Mouse (Mus musculus): ENCODE measurements around the gene Ssc5d.
"Not testable (repeated sequence)": the region's sequence is repeated elsewhere in the genome, so short reads cannot be mapped to it uniquely, and the experiment has no call there.

The Ssc5d gene

DNA sequence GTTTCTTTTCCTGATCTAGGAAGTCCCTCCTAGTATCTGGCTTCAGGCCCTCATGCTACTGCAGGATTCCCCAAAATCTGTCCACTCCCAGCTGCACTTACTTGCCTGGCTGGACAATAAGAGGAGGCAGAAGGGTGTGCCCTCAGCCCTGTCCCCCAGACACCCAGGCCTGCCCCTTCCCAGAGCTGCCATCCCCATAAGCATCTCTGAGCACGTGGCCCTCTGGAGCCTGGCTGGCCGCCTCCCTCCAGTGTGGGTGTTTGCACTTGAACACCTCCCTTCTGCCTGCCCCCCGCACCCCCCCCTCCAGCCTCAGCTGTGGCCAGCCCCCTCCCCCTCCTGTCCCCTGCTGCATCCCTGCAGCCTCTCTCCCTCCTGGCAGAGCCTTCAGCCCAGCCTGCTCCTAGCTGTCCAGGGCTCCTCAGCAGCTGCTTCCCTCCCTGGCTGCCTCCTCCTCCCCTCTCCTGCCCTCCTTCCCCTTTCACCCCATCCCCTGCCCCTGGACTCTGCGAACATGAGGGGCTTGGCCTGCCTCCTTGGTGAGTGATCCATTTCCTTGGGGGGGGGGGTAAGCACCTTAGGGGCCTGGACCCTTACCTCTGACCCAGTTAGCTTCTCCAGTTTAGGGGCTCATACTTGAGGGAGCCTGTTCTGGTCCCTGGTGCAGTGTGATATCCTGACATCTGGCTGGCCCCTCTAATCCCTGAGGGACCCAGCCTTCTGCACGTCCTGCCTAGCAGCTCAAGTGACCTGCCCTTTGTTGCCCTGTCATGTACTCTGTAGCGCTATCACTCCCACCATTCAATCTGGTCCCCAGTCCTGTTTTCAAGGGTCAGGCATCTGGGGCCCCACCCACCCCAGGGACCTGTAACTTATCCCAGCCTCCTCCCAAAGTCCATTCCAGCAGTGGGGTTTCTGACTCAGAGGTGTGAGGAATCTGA lies at the start of gene Ssc5d:
Ssc5d (plus strand) TSS at position 345 of the 941 bp plus-strand sequence.
- in situ Hi-C loops (cut with MboI; ENCODE audit: low sequenced_read_pairs): no loop called here

DNA sequence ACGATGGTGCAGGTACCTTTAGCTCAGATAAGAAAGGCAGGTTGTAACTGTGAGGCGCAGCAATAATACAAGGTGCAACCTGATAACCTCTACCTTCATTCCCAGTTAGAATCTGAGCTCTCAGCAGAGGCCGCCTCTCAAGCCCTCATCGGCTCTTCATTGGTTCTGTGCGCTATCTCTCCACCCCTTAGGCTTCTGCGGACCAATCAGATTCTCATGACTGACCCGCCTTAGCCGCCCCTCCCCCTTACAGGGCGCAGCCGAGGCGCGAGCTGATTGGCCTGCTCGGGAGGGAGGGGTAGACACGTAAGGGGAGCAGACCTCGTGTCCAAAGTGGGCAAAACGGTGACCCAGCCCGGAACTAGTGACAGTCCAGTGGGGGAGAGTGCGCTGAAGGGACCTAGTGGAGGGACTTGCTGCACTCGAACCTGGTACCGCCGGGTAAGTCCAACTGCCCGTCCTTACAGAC lies 48.8 kb upstream of the Ssc5d start, which contains the start of gene Isoc2a:
Isoc2a (plus strand) TSS at position 401 of the 469 bp plus-strand sequence.
- in situ Hi-C loops (cut with MboI; ENCODE audit: low sequenced_read_pairs): no loop called here

DNA sequence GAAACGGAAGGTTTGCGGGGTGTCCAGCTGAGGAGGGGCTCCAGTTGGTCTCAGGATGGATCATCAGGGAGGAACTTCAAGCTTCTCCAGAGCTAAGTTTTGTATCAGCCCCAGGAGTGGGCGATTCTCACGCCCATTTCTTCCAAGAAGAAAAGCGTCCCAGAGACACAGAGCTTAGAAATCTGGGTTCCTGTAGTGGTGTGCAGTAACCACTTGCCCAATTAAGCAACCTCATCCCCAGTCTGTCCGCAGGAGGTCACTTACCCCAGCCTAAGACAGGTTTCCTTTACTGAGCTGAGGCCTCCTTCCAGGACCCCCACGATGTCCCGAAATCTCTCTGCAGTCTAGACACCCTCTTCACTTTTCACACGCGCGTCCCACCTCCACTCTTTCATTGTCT lies 48.4 kb upstream of the Ssc5d start:
- in situ Hi-C loops (cut with MboI; ENCODE audit: low sequenced_read_pairs): no loop called here

DNA sequence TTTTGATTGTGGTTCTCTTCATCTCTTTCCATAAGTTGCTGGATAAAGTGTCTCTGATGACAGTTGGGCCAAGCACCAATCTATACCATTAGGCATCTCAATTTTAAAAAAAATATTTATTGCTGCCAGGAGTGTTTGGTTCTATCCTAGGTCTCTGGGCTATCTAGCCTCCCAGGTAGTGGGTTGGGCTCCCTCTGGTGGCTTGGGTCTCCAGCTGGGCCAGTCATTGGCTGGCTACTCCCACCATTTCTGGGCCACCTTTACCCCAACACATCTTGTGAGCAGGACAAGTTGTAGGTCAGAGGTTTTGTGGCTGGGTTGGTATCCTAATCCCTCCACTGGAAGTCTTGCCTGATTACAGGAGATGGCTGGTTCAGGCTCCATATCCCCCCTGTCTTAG lies 47.4 kb upstream of the Ssc5d start:
- in situ Hi-C loops (cut with MboI; ENCODE audit: low sequenced_read_pairs): no loop called here

DNA sequence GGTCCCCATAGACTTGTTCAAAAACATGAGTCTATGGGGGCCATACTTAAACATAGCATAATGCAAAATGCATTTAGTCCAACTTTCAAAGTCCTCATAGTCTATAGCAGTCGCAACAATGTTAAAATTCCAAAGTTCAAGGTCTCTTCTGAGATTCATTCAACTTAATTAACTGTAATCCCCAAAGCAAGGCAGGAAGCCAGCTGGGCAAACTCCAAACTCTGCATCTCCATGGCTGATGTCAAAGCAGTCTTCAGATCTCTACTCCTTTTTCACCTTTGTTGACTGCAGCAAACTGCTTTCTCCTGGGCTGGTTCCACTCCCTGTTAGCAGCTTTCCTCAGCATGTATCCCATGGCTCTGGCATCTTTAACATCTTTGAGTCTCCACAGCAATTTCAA lies 46.5 kb upstream of the Ssc5d start:
- in situ Hi-C loops (cut with MboI; ENCODE audit: low sequenced_read_pairs): not testable (repeated sequence)

DNA sequence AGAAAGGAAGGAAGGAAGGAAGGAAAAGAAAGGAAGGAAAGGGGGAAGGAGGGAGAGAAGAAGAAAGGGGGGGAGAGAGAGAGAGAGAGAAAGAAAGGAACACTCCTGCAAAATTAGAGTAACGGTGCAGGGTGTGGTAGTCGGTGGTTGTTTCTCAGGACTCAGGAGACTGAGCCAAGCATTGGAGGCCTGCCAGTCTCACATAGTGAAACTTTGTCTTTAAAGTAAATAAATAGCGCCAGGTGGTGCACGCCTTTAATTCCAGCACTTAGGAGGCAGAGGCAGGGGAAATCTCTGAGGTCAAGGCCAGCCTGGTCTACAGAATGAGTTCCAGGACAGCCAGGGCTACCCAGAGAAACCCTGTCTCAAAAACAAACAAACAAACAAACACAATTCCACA lies 38.9 kb upstream of the Ssc5d start:
- in situ Hi-C loops (cut with MboI; ENCODE audit: low sequenced_read_pairs): no loop called here

DNA sequence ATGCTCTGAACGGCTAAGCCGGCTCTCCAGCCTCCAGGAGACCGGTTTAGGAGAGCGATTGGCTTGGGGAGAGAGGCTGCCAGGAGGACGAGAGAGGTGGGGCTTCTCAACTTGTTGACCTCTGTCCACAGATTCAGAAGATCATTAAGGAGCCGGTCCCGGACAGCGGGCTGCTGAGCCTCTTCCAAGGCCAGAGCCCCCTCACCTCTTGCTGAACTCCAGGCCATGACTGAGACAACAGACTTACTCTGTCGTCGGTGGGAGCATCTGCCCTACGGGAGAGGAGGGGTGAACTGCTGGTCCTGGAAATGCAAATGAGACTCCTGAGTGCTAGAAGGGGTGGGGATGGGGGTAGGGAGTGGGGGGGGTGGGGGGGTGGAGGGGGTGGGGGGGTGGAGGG lies 30.4 kb upstream of the Ssc5d start:
- in situ Hi-C loops (cut with MboI; ENCODE audit: low sequenced_read_pairs): no loop called here

DNA sequence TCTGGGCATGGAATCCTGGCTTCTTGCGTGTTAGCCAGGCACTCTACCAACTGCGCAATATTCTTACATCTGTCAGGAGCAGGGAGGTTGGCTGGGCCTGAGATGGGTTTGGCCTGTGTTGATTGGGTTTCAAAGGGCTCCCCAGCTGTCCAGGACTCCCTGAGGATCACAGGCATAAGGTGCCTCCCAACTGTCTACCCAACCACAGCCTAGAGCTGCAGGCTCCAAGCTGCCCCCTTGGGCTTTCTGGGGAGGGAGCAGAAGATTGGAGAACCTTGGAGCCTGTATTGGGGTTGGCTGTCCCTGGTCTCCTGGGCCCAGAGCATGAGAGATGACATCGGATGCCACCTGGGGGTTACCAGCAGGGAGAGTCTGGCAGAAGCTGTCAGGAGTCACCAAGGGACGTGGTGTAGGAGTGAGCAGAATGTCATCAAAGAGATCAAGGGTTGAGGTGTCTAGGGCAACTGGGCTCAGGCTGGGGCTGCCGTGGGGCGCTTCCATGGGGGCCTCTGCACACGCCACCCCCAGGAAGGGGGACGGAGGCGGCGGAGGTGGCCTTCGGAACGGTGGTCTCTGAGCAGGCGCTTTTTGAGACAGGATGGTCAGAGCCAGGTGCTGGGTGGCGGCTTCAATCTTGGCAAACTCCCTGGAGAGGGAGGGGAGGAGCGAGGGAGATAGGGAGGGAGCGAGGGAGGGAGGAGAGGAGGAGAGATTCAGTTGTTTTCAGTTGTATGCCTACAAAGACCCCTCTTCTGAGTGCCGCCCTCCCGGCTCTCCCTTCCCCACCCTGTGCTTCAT lies 26.5 kb upstream of the Ssc5d start:
- in situ Hi-C loops (cut with MboI; ENCODE audit: low sequenced_read_pairs): no loop called here

DNA sequence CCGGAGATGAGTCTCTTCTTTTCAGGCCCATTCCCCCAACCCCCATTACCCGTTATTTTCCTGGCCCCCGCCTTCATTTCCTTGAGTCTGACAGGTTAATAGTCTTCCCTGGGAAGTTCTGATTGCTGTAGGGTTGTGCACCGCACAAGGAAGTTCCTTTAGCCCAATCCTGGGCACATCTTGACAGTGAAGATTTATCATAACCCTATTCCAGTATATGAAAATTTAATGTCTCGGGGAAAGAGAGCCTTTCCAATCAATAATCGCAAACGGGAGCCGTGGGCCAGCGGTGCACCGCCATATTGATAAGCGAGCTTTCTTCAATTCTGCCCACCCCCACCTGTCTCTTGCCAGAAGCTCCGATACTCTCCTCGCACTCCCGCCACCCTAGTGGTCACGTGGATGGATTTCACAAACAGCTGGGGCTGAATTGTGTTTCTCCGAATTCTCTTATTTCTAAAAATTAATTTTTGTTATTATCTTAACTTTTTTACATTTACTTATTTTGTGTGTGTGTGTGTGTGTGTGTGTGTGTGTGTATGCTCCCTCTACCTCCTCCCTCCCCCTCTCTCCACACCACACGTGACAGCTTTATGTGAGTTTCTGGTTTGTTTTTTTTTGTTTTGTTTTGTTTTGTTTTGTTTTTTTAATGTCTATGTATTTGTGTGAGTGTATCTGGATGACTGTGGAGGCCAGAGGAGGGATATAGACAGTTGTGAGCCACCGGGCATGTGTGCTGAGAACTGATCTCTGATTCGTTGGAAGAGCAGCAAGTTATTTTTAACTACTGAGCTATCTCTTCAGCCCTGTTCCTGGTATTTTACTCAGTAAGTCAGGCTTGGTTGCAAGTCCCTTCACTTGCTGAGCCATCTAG lies 25.7 kb upstream of the Ssc5d start:
- in situ Hi-C loops (cut with MboI; ENCODE audit: low sequenced_read_pairs): no loop called here

DNA sequence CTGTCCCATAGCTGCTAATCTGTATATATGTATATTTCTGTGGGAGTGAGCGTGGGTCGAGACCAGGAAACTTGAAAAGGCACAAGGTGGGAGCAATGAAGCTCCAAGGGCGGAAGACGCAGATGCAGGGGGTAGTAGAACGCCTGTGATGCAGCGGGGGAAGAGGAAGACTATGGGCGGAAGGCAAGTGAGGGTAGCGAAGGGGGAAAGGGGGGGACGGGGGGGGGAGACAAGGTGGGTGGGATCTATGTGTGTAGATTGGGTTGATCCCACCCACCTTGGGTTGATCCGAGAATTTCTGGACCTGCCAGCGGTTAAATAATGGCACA lies 25.1 kb upstream of the Ssc5d start:
- in situ Hi-C loops (cut with MboI; ENCODE audit: low sequenced_read_pairs): no loop called here

DNA sequence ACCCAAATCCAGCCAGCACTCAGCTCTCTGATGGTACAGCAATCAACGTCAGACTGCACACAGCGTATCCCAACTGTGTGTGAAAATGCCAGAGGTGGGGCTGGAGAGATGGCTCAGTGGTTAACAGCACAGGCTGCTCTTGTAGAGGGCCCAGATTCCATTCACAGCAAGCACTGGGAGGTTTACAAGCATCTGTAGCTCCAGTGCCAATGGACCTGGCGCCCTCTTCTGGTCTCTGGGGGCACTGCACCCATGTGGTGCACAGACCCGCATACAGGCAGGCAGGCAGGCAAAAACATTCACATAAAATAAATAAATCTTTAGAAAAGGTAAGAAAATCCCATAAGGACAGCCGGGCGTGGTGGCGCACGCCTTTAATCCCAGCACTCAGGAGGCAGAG lies 24.4 kb upstream of the Ssc5d start:
- in situ Hi-C loops (cut with MboI; ENCODE audit: low sequenced_read_pairs): no loop called here

DNA sequence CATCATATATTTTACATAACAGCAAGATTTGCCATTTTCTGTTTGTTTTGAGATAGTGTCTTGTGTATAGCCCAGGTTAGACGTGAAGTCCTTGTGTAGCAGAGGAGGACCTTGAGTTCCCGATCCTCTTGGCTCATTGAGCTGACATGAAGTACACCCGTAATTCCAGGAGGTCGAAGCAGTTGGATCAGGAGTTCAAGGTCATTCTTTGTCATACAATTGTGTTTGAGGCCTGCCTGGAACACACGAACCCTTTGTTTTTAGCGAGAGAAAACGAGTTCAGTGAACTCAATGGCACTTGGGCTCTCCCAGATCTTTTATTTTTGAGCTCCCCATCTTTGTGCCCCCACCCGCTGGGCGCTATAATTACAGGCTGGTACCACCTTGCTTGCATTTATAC lies 23.2 kb upstream of the Ssc5d start:
- in situ Hi-C loops (cut with MboI; ENCODE audit: low sequenced_read_pairs): no loop called here

DNA sequence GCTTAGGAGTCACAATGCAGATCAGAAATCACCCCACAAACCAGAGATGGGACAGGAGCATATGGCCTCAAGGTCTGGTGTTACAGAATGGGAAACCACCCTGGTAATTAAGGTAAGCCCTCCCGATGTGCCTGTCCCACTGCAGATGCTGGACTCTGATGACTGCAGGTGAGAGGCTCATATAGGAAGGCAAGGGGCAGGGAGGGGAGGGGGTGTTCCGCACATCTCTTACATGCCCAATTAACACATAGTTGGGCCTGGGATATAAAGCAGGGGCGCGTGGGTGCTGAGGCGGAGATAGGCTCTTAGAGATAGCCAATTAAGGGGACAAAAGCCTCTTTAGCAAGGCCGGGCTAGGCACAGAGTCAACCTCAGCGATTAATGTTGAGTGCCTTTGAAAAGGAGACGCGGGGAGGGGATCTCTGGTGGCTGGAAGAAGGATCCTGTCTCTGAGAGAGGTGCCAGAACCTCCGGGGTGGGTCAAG lies 19.1 kb upstream of the Ssc5d start, which contains the start of gene Gm36210:
Gm36210 (minus strand) TSS at position 51 of the 485 bp plus-strand sequence.
- in situ Hi-C loops (cut with MboI; ENCODE audit: low sequenced_read_pairs): no loop called here

DNA sequence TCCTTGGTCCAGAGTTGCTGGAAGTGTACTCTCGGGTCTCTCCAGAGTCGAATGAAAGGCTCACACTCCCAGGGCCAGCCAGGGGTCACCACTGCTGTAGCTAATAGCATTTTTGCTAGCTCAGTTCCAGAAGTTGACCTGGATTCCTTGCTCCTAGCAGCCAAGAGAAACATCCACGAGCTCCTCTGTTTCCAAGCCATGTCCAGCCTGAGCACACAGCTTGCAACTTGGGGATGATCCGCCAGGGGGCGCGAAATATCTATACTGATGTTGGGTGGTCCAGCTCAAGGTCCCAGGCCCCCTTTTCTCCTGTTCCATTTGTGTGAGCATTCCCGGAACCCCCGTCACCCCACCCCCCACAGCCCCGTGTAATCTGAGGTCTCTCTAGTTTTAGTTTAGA lies 14.0 kb upstream of the Ssc5d start:
- in situ Hi-C loops (cut with MboI; ENCODE audit: low sequenced_read_pairs): no loop called here

DNA sequence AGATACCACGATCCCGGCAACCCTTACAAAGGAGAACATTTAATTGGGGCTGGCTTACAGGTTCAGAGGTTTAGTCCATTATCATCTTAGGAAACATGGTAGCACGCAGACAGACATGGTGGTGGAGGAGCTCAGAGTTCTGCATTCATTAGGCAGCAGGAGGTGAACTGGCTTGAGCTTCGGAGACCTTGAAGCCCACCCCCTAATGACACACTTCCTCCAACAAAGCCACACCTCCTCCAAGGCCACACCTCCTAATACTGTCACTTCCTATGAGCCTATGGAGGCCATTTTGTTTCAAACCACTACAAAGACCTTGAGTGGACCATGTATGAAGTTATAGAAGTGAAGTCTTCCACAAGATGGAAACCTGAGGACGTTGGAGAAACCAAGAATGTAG lies 13.3 kb upstream of the Ssc5d start:
- in situ Hi-C loops (cut with MboI; ENCODE audit: low sequenced_read_pairs): no loop called here

DNA sequence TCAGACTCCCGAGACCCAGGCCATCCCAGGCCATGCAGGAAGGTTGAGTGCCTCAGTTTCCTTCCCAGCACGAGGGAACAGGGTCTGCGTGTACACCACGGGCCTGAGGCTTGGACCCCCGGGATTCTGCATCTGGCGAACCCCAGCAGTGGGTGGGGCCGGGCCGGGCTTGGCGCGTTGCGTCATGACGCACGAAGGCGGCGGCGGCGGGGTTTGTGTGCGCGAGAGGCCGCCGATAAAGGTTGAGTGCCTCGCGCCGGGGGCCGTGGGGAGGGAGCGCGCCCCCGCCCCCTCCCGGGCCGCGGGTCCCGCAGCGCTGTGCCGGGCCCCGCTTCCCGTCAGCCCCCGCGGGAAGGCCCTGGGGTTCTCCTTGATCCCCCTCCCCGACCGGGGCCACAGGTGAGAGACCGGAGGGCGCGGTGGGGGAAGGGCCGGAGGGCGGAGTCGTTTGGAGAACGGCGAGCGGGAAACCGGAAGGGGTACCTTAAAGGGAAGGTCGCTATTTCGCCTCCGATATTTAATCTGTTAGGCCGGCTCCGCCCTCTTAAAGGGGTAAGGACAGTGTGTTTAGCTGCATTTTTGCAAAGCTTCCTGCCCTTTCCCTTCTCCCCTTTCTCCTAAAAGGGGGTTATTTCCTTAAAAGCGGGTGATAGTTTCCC lies 10.4 kb upstream of the Ssc5d start, which contains the start of gene Zfp628:
Zfp628 (plus strand) TSS at position 211 of the 659 bp plus-strand sequence.
- in situ Hi-C loops (cut with MboI; ENCODE audit: low sequenced_read_pairs): no loop called here

DNA sequence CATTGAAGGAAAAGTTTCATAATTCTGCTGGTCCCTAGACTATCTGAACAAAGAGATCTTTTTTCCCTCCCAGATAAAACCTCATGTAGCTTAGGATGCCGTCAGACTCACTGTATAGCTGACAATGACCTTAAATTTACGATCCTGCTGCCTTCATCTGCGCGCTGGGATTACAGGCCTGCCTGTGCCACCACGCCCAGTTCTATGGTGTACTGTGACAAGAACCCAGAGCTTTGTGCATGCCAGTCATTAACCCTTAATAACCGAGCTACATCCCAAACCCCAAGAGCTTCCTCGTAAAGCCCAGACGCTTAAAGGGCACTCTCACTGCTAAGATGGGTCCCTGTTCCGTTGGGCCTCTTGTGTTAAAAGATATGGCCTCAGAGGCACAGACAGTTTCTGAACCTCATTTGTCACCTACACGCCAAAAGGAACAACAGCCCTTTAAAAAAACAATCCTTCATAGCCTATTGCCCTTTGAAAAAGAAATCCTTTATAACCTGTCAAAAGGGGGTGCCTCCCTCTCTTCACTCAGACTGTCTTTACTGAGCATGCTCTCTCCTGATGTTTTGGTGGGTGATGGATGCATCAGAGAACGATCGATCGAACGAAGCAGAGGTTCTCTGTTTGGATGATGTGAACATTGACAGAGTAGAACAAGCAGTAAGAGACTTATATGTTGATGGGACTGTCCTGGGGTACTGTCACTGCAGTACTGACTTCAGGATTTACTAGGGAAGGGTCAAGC lies 9.7 kb upstream of the Ssc5d start:
- in situ Hi-C loops (cut with MboI; ENCODE audit: low sequenced_read_pairs): no loop called here

DNA sequence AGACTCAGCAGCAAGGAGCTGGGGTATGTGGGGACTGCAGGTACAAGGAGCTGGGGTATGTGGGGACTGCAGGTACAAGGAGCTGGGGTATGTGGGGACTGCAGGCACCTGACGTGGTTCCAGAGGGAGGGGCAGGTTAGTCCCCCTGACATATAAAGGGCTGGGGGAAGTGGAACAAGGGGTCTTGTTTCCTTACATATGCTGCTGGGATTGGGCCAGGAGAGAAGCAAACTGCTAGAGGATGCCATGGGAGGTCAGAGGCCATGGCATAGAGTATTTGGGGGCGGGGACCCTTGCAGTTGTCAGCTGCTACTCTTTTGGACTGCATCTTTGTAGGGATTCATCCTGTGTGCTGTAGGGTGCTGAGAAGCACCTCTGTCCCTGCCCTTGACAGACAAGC lies 8.1 kb upstream of the Ssc5d start:
- in situ Hi-C loops (cut with MboI; ENCODE audit: low sequenced_read_pairs): no loop called here

DNA sequence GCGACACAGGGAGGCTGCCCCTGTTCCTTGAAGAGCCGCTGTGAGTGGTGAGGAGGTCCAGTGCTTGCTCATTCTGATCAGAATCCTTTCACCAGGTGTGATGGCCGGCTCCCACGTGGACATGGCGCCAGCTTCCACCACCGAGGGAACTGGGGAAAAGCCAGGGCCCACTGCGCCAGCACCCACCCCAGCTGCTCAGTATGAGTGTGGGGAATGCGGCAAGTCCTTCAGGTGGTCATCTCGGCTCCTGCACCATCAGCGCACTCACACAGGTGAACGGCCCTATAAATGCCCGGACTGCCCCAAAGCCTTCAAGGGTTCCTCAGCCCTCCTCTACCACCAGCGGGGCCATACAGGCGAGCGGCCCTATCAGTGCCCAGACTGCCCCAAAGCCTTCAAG lies 6.9 kb upstream of the Ssc5d start:
- in situ Hi-C loops (cut with MboI; ENCODE audit: low sequenced_read_pairs): no loop called here
